16 mouse cellular contexts compared by ENCODE assay signal in the genomic region with DNA sequence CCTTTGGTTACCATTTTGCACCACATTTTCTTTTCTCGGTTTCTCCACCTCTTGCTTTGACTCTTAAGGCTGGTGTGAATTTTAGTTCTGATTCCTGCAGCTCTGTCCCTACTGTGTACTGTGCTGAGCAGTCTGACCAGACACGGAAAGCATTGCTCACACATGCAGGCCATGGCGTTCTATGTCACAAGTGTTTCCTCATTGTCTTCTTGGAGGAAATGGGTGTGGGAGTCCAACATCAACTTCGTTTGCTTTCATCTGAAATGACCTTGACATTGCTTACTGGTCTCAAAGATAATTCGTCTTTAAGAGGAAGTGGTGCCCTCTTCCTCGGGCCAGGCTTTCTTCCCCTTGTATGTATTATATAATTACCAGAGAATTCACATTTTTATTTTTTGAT.
DNase-seq lines count a peak whose midpoint lies in the region; ATAC-seq lines count a peak whose summit lies in the region.
"Had no signal": no experiment of that assay in that cellular context is flagged by ENCODE, and none has a peak within 500 bp of the region (broad histone marks: within the 10 kb centered on the region; RNA-seq: fewer than 3 reads in every experiment).

No protein-coding gene starts in this region.

- no peak for ATAC-seq in hindbrain, embryonic 11.5 days (ENCODE audit: low FRiP score)
- no peak for ATAC-seq in hindbrain, embryonic 14.5 days (ENCODE audit: low FRiP score)
- peak; percentile 75 for ATAC-seq in granulocyte monocyte progenitor cell, adult 5-6 weeks (replicated peaks; ENCODE audit: poor library complexity, severe bottlenecking)
- ATAC-seq: intestine, embryonic 16.5 days; midbrain, embryonic 16.5 days had no signal

- H3K9ac ChIP-seq in hindbrain, embryonic 11.5 days (ENCODE audit: low read depth, low read length) = no peak overlapping the region
- no peak overlapping the region for H3K9ac ChIP-seq in hindbrain, embryonic 14.5 days
- H3K9ac ChIP-seq: liver, embryonic 13.5 days had no signal

- no peaks in the 10 kb centered on the region for H3K4me1 ChIP-seq in hindbrain, embryonic 11.5 days (replicated peaks; ENCODE audit: control insufficient read depth, insufficient read depth, low read length)
- H3K4me1 ChIP-seq in hindbrain, embryonic 14.5 days (replicated peaks; ENCODE audit: control insufficient read depth, insufficient read depth, low read length) = peaks cover 4% of the 10 kb centered on the region; the same call in 1 of the 2 replicates
- H3K4me1 ChIP-seq: liver, embryonic 13.5 days had no signal

- 0 out of 2 replicates have a peak overlapping the region, but pooled peaks have one; percentile 7 for H3K27ac ChIP-seq in hindbrain, embryonic 11.5 days (ENCODE audit: low read depth, low read length)
- H3K27ac ChIP-seq in hindbrain, embryonic 14.5 days = no peak overlapping the region
- H3K27ac ChIP-seq: heart, adult 2 months; liver, embryonic 13.5 days had no signal

- no peak overlapping the region for H3K4me2 ChIP-seq in hindbrain, embryonic 11.5 days (replicated peaks; ENCODE audit: low read depth, low read length)
- H3K4me2 ChIP-seq in hindbrain, embryonic 14.5 days (replicated peaks) = no peak overlapping the region
- H3K4me2 ChIP-seq: liver, embryonic 13.5 days had no signal

- H3K9me3 ChIP-seq in hindbrain, embryonic 11.5 days (ENCODE audit: control insufficient read depth, low read length) = no peaks in the 10 kb centered on the region
- no peaks in the 10 kb centered on the region for H3K9me3 ChIP-seq in hindbrain, embryonic 14.5 days (ENCODE audit: control insufficient read depth, low read length)
- H3K9me3 ChIP-seq: liver, embryonic 13.5 days had no signal

- no peak for DNase-seq in hindbrain, embryonic 11.5 days (ENCODE audit: low spot score)
- DNase-seq in hindbrain, embryonic 14.5 days (ENCODE audit: low spot score) = no peak
- DNase-seq in ES-CJ7 (ENCODE audit: low read depth, low spot score) = peak; percentile 4
- peak; percentile 13 for DNase-seq in lung, postnatal 14 days
- no peak for DNase-seq in B cell, adult 2 months
- no peak for DNase-seq in spleen, postnatal 36 days (ENCODE audit: low spot score in 2 of 2)
- DNase-seq: cerebellum, adult 8-10 months; layer of hippocampus, adult 9-11 months; left cerebral cortex, postnatal 4 days; liver, embryonic 13.5 days; right cerebral cortex, postnatal 4 days; thymus, postnatal 36 days had no signal

- no peak overlapping the region for H3K4me3 ChIP-seq in hindbrain, embryonic 11.5 days (ENCODE audit: low read depth, low read length)
- H3K4me3 ChIP-seq in hindbrain, embryonic 14.5 days (replicated peaks; ENCODE audit: low read length) = no peak overlapping the region
- H3K4me3 ChIP-seq: heart, adult 2 months; liver, embryonic 13.5 days had no signal

- H3K27me3 ChIP-seq in hindbrain, embryonic 11.5 days (ENCODE audit: control insufficient read depth, insufficient read depth, low read length) = no peaks in the 10 kb centered on the region
- H3K27me3 ChIP-seq in hindbrain, embryonic 14.5 days (ENCODE audit: control insufficient read depth, insufficient read depth, low read length) = no peaks in the 10 kb centered on the region
- H3K27me3 ChIP-seq: liver, embryonic 13.5 days had no signal

- H3K36me3 ChIP-seq in hindbrain, embryonic 11.5 days (ENCODE audit: control insufficient read depth, insufficient read depth, low read length) = no peaks in the 10 kb centered on the region
- no peaks in the 10 kb centered on the region for H3K36me3 ChIP-seq in hindbrain, embryonic 14.5 days (replicated peaks; ENCODE audit: control insufficient read depth, insufficient read depth)
- H3K36me3 ChIP-seq: liver, embryonic 13.5 days had no signal

- 79% methylated on average over 6 of the region's 6 CpGs for WGBS in hindbrain, embryonic 11.5 days
- WGBS in hindbrain, embryonic 14.5 days = 71% methylated on average over 6 of the region's 6 CpGs

Comparison
In these comparisons a context has a peak if more than half of its experiments do, and no peak if none do; other contexts are left out.
1. DNase-seq: peak in ES-CJ7 (single experiment) and lung, postnatal 14 days (single experiment); none in hindbrain, embryonic 11.5 days (single experiment), hindbrain, embryonic 14.5 days (single experiment), B cell, adult 2 months (0 of 2) and spleen, postnatal 36 days (0 of 2).